Mouse (Mus musculus): ENCODE results near the gene Cdk4. TPM values are rescaled to one million over a fixed set of nuclear protein-coding genes. Genes with fewer than 3 reads are reported as not detected.
A peak's percentile ranks its signal among the peaks of the same experiment; 100 is the strongest.

Gene Cdk4
- polyA plus RNA-seq, 1 experiment, result 619 TPM

- peaks cover 28% of the 10 kb centered on the region for H3K36me3 ChIP-seq (ENCODE audit: control insufficient read depth, insufficient read depth, low read length, poor library complexity, severe bottlenecking)
- H3K4me3 ChIP-seq (ENCODE audit: low read depth, low read length), result no peak overlapping the region
- no peaks in the 10 kb centered on the region for H3K9me3 ChIP-seq (replicated peaks; ENCODE audit: control insufficient read depth, insufficient read depth, low read length, poor library complexity, severe bottlenecking)
- H3K27me3 ChIP-seq (ENCODE audit: control insufficient read depth, insufficient read depth, low read length, poor library complexity, severe bottlenecking), result no peaks in the 10 kb centered on the region
- no peak overlapping the region for H3K27ac ChIP-seq (ENCODE audit: insufficient read depth, low read length)
- TF ChIP-seq CTCF (IDR thresholded peaks at IDR 0.05; ENCODE audit: low read depth, low read length), result no peak
- no peak for TF ChIP-seq EP300 (IDR thresholded peaks at IDR 0.05; ENCODE audit: insufficient read depth, low read depth, low read length)
- TF ChIP-seq POLR2A (IDR thresholded peaks at IDR 0.05; ENCODE audit: insufficient read depth, low read length), result no peak
- no peak overlapping the region for H3K9ac ChIP-seq (ENCODE audit: low read depth, poor library complexity, severe bottlenecking)
- H3K4me1 ChIP-seq (ENCODE audit: control insufficient read depth, insufficient read depth, low read length), result peaks cover 2% of the 10 kb centered on the region
Measured at GRCm38 (mm10) chr10:127062503-127062902, 831 bp upstream of the Cdk4 start.

DNA sequence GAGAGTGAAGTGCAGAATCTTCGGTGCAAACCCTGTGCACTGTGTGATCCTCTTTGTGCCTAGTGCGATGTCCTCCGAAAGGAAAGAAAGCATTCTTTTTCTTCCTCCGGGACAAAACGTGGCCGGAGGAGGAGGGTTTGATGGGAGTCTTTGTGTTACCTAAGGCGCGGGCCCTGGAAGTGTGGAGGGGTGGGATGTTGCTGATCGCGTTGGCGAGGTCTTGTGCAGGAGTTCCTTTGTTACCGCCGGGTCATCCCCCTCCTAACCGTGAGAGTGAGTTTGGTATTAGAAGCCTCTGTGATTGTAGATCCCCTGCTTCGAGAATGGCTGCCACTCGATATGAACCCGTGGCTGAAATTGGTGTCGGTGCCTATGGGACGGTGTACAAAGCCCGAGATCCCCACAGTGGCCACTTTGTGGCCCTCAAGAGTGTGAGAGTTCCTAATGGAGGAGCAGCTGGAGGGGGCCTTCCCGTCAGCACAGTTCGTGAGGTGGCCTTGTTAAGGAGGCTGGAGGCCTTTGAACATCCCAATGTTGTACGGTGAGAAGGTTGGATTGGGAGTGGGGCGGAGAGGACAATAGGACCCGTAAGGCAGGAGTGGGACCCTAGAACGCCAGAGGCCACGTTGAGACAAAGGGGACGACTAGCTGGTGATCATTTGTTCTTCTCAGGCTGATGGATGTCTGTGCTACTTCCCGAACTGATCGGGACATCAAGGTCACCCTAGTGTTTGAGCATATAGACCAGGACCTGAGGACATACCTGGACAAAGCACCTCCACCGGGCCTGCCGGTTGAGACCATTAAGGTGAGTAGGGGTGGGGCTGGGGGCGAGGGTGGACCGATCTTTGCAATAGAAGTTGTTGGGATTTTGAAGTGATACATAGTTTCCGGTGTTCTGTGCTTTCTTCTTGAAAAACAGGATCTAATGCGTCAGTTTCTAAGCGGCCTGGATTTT is 858 bp downstream of the Cdk4 start:
- Histone ChIP-seq H3K9ac (ENCODE audit: low read depth, poor library complexity, severe bottlenecking) (peak overlapping the region; percentile 88), H3K4me1 (ENCODE audit: control insufficient read depth, insufficient read depth, low read length) (peaks cover 2% of the 10 kb centered on the region)

GRCm38 (mm10) chr10:127065981-127066380 is 2.6 kb downstream of the Cdk4 start:
- H3K27ac ChIP-seq (ENCODE audit: insufficient read depth, low read length), result no peak overlapping the region
- no peak for TF ChIP-seq POLR2A (IDR thresholded peaks at IDR 0.05; ENCODE audit: insufficient read depth, low read length)
- TF ChIP-seq EP300 (IDR thresholded peaks at IDR 0.05; ENCODE audit: insufficient read depth, low read depth, low read length), result no peak
- TF ChIP-seq CTCF (IDR thresholded peaks at IDR 0.05; ENCODE audit: low read depth, low read length), result no peak
- H3K36me3 ChIP-seq (ENCODE audit: control insufficient read depth, insufficient read depth, low read length, poor library complexity, severe bottlenecking), result peaks cover 39% of the 10 kb centered on the region
- no peaks in the 10 kb centered on the region for H3K9me3 ChIP-seq (replicated peaks; ENCODE audit: control insufficient read depth, insufficient read depth, low read length, poor library complexity, severe bottlenecking)
- H3K4me1 ChIP-seq (ENCODE audit: control insufficient read depth, insufficient read depth, low read length), result peaks cover 2% of the 10 kb centered on the region
- no peak overlapping the region for H3K9ac ChIP-seq (ENCODE audit: low read depth, poor library complexity, severe bottlenecking)
- no peak overlapping the region for H3K4me3 ChIP-seq (ENCODE audit: low read depth, low read length)
- no peaks in the 10 kb centered on the region for H3K27me3 ChIP-seq (ENCODE audit: control insufficient read depth, insufficient read depth, low read length, poor library complexity, severe bottlenecking)

More for the DNA sequence above, 858 bp downstream of the Cdk4 start:
- peak overlapping the region; percentile 82 for H3K4me3 ChIP-seq (ENCODE audit: low read depth, low read length)
- H3K36me3 ChIP-seq (ENCODE audit: control insufficient read depth, insufficient read depth, low read length, poor library complexity, severe bottlenecking), result peaks cover 39% of the 10 kb centered on the region
- no peak for TF ChIP-seq POLR2A (IDR thresholded peaks at IDR 0.05; ENCODE audit: insufficient read depth, low read length)
- no peak for TF ChIP-seq CTCF (IDR thresholded peaks at IDR 0.05; ENCODE audit: low read depth, low read length)
- no peak for TF ChIP-seq EP300 (IDR thresholded peaks at IDR 0.05; ENCODE audit: insufficient read depth, low read depth, low read length)
- H3K27ac ChIP-seq (ENCODE audit: insufficient read depth, low read length), result peak overlapping the region; percentile 54; the same call in 1 of the 2 replicates
- no peaks in the 10 kb centered on the region for H3K9me3 ChIP-seq (replicated peaks; ENCODE audit: control insufficient read depth, insufficient read depth, low read length, poor library complexity, severe bottlenecking)
- no peaks in the 10 kb centered on the region for H3K27me3 ChIP-seq (ENCODE audit: control insufficient read depth, insufficient read depth, low read length, poor library complexity, severe bottlenecking)

GRCm38 (mm10) chr10:127066519-127067018 is 3.2 kb downstream of the Cdk4 start:
- H3K9me3 ChIP-seq (replicated peaks; ENCODE audit: control insufficient read depth, insufficient read depth, low read length, poor library complexity, severe bottlenecking), result no peaks in the 10 kb centered on the region
- H3K4me1 ChIP-seq (ENCODE audit: control insufficient read depth, insufficient read depth, low read length), result peaks cover 3% of the 10 kb centered on the region
- no peak overlapping the region for H3K27ac ChIP-seq (ENCODE audit: insufficient read depth, low read length)
- no peak overlapping the region for H3K4me3 ChIP-seq (ENCODE audit: low read depth, low read length)
- H3K36me3 ChIP-seq (ENCODE audit: control insufficient read depth, insufficient read depth, low read length, poor library complexity, severe bottlenecking), result peaks cover 39% of the 10 kb centered on the region
- H3K27me3 ChIP-seq (ENCODE audit: control insufficient read depth, insufficient read depth, low read length, poor library complexity, severe bottlenecking), result no peaks in the 10 kb centered on the region
- TF ChIP-seq POLR2A (IDR thresholded peaks at IDR 0.05; ENCODE audit: insufficient read depth, low read length) (no peak), EP300 (IDR thresholded peaks at IDR 0.05; ENCODE audit: insufficient read depth, low read depth, low read length) (no peak), CTCF (IDR thresholded peaks at IDR 0.05; ENCODE audit: low read depth, low read length) (no peak)
- no peak overlapping the region for H3K9ac ChIP-seq (ENCODE audit: low read depth, poor library complexity, severe bottlenecking)

DNA sequence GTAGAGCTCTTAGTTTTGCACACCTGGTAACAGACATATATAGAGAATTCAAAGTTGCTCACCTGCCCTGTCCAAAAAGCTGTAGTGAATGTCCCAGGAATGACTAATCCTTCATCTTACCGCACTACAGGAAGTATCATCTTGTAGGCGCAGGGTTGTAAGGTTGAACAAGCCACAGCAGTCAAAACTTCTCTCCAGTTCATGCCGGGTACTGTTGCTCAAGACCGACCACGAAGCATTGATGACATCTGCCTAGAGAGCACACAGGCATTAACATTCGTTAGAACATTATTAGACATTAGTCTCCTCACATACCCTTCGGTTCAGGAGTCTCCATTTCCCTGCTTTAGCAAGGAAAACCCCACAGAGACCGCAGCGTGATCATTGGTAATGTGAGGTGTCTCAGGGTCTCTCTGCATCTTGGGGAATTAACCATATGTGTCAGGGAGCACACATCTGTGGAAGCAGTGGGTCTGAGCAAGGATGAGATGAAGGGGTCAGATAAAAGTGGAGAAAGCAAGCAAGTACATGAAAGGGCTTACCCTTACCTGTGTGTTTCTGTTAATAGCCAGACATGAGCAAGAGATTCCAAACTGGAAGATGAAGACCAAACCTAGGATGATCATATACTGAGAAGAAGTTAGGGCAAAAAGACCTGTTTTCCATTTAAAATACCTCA is 5.2 kb downstream of the Cdk4 start:
- H3K9me3 ChIP-seq (replicated peaks; ENCODE audit: control insufficient read depth, insufficient read depth, low read length, poor library complexity, severe bottlenecking), result no peaks in the 10 kb centered on the region
- H3K36me3 ChIP-seq (ENCODE audit: control insufficient read depth, insufficient read depth, low read length, poor library complexity, severe bottlenecking), result peaks cover 39% of the 10 kb centered on the region
- no peak for TF ChIP-seq POLR2A (IDR thresholded peaks at IDR 0.05; ENCODE audit: insufficient read depth, low read length)
- no peak for TF ChIP-seq EP300 (IDR thresholded peaks at IDR 0.05; ENCODE audit: insufficient read depth, low read depth, low read length)
- TF ChIP-seq CTCF (IDR thresholded peaks at IDR 0.05; ENCODE audit: low read depth, low read length), result no peak
- H3K4me3 ChIP-seq (ENCODE audit: low read depth, low read length), result 0 out of 2 replicates have a peak overlapping the region, but pooled peaks have one; percentile 98
- no peak overlapping the region for H3K27ac ChIP-seq (ENCODE audit: insufficient read depth, low read length)
- H3K4me1 ChIP-seq (ENCODE audit: control insufficient read depth, insufficient read depth, low read length), result peaks cover 3% of the 10 kb centered on the region
- no peaks in the 10 kb centered on the region for H3K27me3 ChIP-seq (ENCODE audit: control insufficient read depth, insufficient read depth, low read length, poor library complexity, severe bottlenecking)
- peak overlapping the region; percentile 90; the same call in 1 of the 2 replicates for H3K9ac ChIP-seq (ENCODE audit: low read depth, poor library complexity, severe bottlenecking)
